Mouse (Mus musculus) left cerebral cortex, postnatal 14 days (tissue): ENCODE measurements around the gene Pck1. TPM values are rescaled to one million over a fixed set of nuclear protein-coding genes. Genes with fewer than 3 reads are reported as not detected.

Source experiments
- DNase-seq, 2 experiments: peaks; one replicate each; pipeline ENCODE4 v3.0.0; 2021 to 2022; ENCODE audit warnings: low spot score in 2 of 2, mixed read lengths in 1 of 2
- intact Hi-C: fragments of 180-260 bp; cut with DNase I; formaldehyde crosslinking; loops from one replicate; pipeline ENCODE4 v1.15.1; 2025
- total RNA-seq, 2 experiments: library from RNA; stranded (reverse); gene quantifications; 2 replicates each; pipeline ENCODE4 v1.2.3; 2021

The Pck1 gene
- total RNA-seq, 2 experiments from 2014 or later = not detected

DNA sequence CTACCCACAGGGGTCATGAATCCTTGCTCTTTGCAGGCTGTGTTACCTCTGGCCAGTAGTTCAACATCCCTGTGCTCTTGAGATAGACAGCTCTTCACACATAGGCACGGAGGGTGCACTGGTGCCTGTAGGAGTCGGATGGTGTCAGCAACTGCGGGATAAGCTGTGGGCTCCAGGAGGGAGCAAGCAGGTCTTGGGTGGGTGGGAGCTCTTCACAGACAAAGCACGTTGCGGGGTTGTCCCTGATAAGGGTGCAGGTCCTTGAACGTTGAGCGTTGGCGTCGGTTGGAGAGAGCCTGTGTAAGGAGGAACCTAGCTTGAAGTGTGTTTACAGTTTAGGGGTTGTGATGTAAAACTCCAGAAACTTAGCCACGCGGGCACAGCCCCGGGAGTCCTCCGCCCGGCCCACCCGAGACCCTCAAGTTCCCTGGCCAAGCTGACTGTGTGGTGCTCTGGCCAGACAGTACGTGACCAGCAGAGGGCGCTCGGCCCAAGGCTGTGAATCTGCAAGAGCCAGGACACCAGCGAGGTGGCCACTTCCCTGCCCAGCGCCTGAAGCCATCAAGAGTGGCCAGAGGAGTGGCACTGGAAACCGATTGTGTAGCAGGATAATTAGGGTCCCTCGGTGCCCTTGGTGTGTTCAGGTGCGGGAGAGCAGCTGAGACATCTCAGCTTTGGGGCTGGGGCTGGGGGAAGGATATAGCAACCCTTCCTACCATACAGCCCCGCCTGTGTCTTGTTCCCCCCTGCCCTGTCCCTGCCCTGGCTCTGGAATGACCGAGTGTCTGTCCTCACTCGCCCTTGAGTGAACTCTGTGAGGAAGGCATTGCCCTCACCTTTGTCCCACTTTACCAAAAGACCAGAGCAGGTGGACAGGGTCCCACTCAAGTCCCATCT, 33.4 kb downstream of the Pck1 start:
- intact Hi-C loops = loop anchor here (1.0 to 10.0 kb wide), 3 partner anchors 376 to 1719 kb away; no protein-coding TSS in a partner anchor
- DNase-seq = peak; percentile 86 to 92

- DNase-seq = peak in 1 of 2 experiments; percentile 2
- intact Hi-C loops = loop anchor here (10.0 kb wide), 2 partner anchors 1107 to 1717 kb away; no protein-coding TSS in a partner anchor
Observed at GRCm38 (mm10) chr2:173187182-173187855, 34.5 kb downstream of the Pck1 start.

DNA sequence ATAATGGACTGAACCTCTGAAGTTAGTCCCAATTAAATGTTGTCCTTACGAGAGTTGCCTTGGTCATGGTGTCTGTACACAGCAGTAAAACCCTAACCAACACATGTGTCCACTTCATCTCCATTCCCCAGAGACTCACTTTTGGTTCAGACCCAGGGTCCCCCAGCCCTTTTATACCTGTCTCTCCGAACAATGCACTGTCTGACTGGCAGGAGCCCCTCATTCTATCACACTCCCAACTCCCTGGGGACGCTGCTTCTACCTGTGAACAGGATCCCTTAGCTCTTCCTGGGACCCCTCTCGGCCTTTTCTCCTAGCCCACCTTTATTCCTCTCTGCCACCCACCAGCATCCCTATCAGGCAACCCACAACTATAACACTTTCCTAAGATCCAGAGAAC, 41.9 kb downstream of the Pck1 start:
- peak in 1 of 2 experiments; percentile 0 for DNase-seq
- intact Hi-C loops = no loop called here

DNA sequence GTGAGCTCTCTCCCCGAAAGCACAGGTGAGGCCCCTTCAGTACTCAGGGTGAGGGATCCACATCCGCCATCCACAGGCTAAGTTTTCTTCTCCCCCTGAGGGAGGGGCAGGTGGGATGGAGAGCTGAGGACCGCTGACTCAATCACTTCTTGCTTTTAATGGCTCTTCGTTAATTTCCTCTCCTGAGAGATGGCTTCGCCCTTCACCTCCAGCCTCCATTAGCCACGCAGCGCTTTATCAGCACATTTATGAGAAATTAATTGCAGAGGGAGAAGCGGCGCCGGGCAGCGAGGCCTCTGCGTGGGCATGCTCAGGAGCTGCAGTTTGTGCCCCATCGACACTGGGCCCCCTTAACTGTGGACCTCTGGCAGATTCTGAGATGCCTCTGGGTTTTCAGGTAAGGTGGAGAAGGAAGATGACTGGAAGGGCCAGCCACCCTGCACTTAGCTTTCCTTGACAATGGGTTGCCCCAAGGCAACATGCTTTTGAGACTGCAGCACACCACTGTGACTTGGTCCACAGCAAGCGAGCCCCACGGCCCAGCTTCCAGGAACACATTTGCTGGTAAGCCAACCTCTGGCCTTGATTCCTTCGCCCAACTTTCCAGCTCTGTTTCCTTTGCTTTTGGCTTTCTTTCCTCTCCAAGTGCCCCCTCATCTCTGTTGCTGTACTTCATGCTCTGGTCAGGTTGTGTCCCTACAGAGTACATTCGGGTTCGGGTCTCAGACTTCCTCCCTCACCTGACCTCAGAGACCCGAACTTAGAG, 50.3 kb downstream of the Pck1 start:
- intact Hi-C loops = no loop called here
- no peak for DNase-seq

- intact Hi-C loops = no loop called here
- no peak for DNase-seq
Observed at GRCm38 (mm10) chr2:173203726-173204125, 50.9 kb downstream of the Pck1 start.

GRCm38 (mm10) chr2:173204671-173205070, 51.8 kb downstream of the Pck1 start:
- DNase-seq = no peak
- intact Hi-C loops = no loop called here

GRCm38 (mm10) chr2:173205563-173206099, 52.8 kb downstream of the Pck1 start:
- no peak for DNase-seq
- intact Hi-C loops = no loop called here

- DNase-seq = no peak
- intact Hi-C loops = no loop called here
Observed at GRCm38 (mm10) chr2:173207051-173207450, 54.2 kb downstream of the Pck1 start.

Other genes with a start within 250 kb of the Pck1 start
- 10 to 100 TPM; 11.9 to 12.1 TPM for gene Bmp7, start 212.7 kb upstream of the Pck1 start, total RNA-seq
- under 1 TPM; 0.23 to 0.44 TPM for gene Spo11, start 175.3 kb upstream of the Pck1 start, total RNA-seq
- 10 to 100 TPM; 62.3 to 63.1 TPM for gene Rae1, start 152.9 kb upstream of the Pck1 start, total RNA-seq
- 1 to 10 TPM; 3.1 to 3.7 TPM for gene Rbm38, start 132.6 kb upstream of the Pck1 start, total RNA-seq
- not detected for gene Ctcfl, start 33.5 kb upstream of the Pck1 start, total RNA-seq
- gene Zbp1, start 65.9 kb downstream of the Pck1 start, total RNA-seq = not detected
- 10 to 100 TPM; 43.3 to 56.9 TPM for gene Pmepa1, start 123.5 kb downstream of the Pck1 start, total RNA-seq